Mouse (Mus musculus) embryonic fibroblast, embryonic 13.5 days (primary cell): ENCODE results near the gene Fhit.

Experiments used
- CTCF ChIP-seq: IDR thresholded peaks from 2 replicates; pipeline ENCODE4 v1.5.1; 2011; ENCODE audit warnings: mild to moderate bottlenecking, control low read depth, low read length, moderate library complexity, borderline replicate concordance; ENCODE audit not compliant: insufficient read depth
- POLR2A ChIP-seq: IDR thresholded peaks from 2 replicates; pipeline ENCODE4 v1.6.1; 2011; ENCODE audit warnings: low read depth, mild to moderate bottlenecking, control low read depth, low read length, moderate library complexity

DNA sequence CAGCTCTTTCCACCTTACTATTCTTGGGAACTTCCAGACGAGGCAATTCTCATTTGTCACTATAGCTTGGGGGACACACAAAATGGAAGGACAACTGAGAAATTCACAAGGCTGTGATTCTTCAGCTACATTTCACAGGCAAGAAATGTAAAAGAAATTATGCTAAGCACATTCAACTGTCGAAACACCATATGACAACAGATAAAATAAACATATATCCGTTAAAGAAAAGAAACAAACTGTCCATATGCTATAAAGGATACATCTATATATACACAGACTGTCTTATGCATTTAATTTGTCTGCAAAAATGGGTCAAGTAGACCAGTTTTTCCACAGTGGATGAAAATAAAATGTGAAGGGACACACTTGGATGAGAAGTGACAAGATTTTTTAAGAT lies 76.2 kb downstream of the Fhit start:
- TF ChIP-seq CTCF (no peak), POLR2A (no peak)
